ENCODE assay signal across 7 mouse cellular contexts in the genomic region with DNA sequence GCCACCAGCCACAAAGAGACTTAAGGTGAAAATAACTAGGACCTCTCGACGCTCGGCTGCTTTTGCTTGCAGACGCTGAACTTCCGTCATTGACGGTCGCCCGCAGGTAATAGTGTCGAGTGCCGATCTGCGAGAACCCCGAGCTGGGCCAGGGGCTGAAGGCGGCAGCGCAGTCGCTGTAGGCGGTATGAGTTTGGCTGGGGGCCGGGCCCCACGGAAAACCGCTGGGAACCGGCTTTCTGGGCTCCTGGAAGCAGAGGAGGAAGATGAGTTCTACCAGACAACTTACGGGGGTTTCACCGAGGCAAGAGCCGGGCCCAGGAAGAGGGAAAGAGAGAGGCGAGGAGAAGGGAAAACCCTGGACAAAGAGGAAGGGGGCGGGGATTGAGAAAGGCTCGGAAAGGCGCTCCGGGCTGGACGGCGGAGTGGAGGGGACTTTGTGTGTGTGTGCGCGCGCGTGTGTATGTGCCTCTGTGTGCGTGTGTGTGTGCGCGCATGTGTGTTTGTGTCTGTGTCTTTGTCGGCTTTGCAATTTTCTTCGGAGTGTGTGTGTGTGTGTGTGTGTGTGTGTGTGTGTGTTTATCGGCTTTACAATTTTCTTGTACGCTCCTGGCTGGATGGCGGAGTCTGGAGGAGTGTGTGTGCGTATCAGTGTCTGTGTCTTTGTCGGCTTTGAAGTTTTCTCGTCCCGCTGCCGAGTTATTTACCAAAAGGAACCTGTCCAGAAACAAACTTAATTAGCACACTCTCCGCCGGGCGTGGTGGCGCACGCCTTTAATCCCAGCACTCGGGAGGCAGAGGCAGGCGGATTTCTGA. TPM values are rescaled to one million over a fixed set of nuclear protein-coding genes. Genes with fewer than 3 reads are reported as not detected.
DNase-seq lines count a peak whose midpoint lies in the region; ATAC-seq lines count a peak whose summit lies in the region.

Vps72 (plus strand) TSS at position 112 of the 816 bp plus-strand sequence.

- no peaks in the 10 kb centered on the region for H3K27me3 ChIP-seq in embryonic facial prominence, embryonic 11.5 days (ENCODE audit: control insufficient read depth, insufficient read depth, low read length)
- no peaks in the 10 kb centered on the region for H3K27me3 ChIP-seq in limb, embryonic 10.5 days (ENCODE audit: low read depth, poor library complexity, severe bottlenecking)
- no peaks in the 10 kb centered on the region for H3K27me3 ChIP-seq in midbrain, embryonic 13.5 days

- peak; percentile 95 for DNase-seq in adrenal gland, postnatal 14 days
- DNase-seq in embryonic facial prominence, embryonic 11.5 days (ENCODE audit: low spot score), result peak; percentile 94
- peak; percentile 90 for DNase-seq in kidney, adult 11 months
- peak; percentile 94 for DNase-seq in limb, embryonic 10.5 days (ENCODE audit: low spot score)
- peak; percentile 73 for DNase-seq in spleen, adult 12 weeks (ENCODE audit: low spot score)

- 1% methylated on average over 54 of the region's 54 CpGs for WGBS in embryonic facial prominence, embryonic 11.5 days
- 2% methylated on average over 54 of the region's 54 CpGs for WGBS in limb, embryonic 10.5 days
- 1% methylated on average over 54 of the region's 54 CpGs for WGBS in midbrain, embryonic 13.5 days

- peak; percentile 51 for ATAC-seq in embryonic facial prominence, embryonic 11.5 days (replicated peaks; ENCODE audit: insufficient number of reproducible peaks, low FRiP score, low TSS enrichment, low read depth)
- ATAC-seq in granulocyte monocyte progenitor cell, adult 5-6 weeks (replicated peaks; ENCODE audit: poor library complexity, severe bottlenecking), result peak; percentile 85
- peak; percentile 74 for ATAC-seq in midbrain, embryonic 13.5 days

- H3K36me3 ChIP-seq in embryonic facial prominence, embryonic 11.5 days (replicated peaks; ENCODE audit: control insufficient read depth, insufficient read depth, low read depth, low read length), result no peaks in the 10 kb centered on the region; the same call in 1 of the 2 replicates
- peaks cover 31% of the 10 kb centered on the region for H3K36me3 ChIP-seq in limb, embryonic 10.5 days
- peaks cover 16% of the 10 kb centered on the region for H3K36me3 ChIP-seq in midbrain, embryonic 13.5 days

- H3K9me3 ChIP-seq in embryonic facial prominence, embryonic 11.5 days (replicated peaks; ENCODE audit: control insufficient read depth, low read length), result no peaks in the 10 kb centered on the region
- no peaks in the 10 kb centered on the region for H3K9me3 ChIP-seq in limb, embryonic 10.5 days (replicated peaks)
- H3K9me3 ChIP-seq in midbrain, embryonic 13.5 days, result no peaks in the 10 kb centered on the region

- H3K27ac ChIP-seq in embryonic facial prominence, embryonic 11.5 days (replicated peaks; ENCODE audit: low read depth, low read length), result peak within 1 kb of the TSS; percentile 74
- peak within 1 kb of the TSS; percentile 96 for H3K27ac ChIP-seq in limb, embryonic 10.5 days
- peak within 1 kb of the TSS; percentile 95 for H3K27ac ChIP-seq in midbrain, embryonic 13.5 days

- no peaks in the 10 kb centered on the region for H3K4me1 ChIP-seq in embryonic facial prominence, embryonic 11.5 days (ENCODE audit: control insufficient read depth, insufficient read depth, low read length)
- peaks cover 8% of the 10 kb centered on the region for H3K4me1 ChIP-seq in limb, embryonic 10.5 days
- H3K4me1 ChIP-seq in midbrain, embryonic 13.5 days (replicated peaks), result peaks cover 19% of the 10 kb centered on the region

- H3K9ac ChIP-seq in embryonic facial prominence, embryonic 11.5 days (replicated peaks; ENCODE audit: low read length), result peak within 1 kb of the TSS; percentile 78
- H3K9ac ChIP-seq in midbrain, embryonic 13.5 days (replicated peaks), result peak within 1 kb of the TSS; percentile 85

- peak within 1 kb of the TSS; percentile 27 for H3K4me2 ChIP-seq in embryonic facial prominence, embryonic 11.5 days (ENCODE audit: low read depth, low read length)
- H3K4me2 ChIP-seq in midbrain, embryonic 13.5 days (replicated peaks), result peak within 1 kb of the TSS; percentile 52

- peak within 1 kb of the TSS; percentile 58 for H3K4me3 ChIP-seq in embryonic facial prominence, embryonic 11.5 days (ENCODE audit: low read depth, low read length)
- H3K4me3 ChIP-seq in limb, embryonic 10.5 days, result peak within 1 kb of the TSS; percentile 79
- peak within 1 kb of the TSS; percentile 82 for H3K4me3 ChIP-seq in midbrain, embryonic 13.5 days (replicated peaks)

RNA-seq across cellular contexts. Expression of gene Vps72, which starts in this region (rescaled TPM):
- total RNA-seq in adrenal gland, postnatal 14 days (2021), result 56.6 and 62.8 TPM in 2 replicates
- polyA plus RNA-seq in embryonic facial prominence, embryonic 11.5 days (2014; fragmentation: Nextera tagmentation; extraction: Ambion mirVana), result 229 and 232 TPM in 2 replicates
- total RNA-seq in granulocyte monocyte progenitor cell, adult 5-6 weeks (2014; fragmentation: Nextera tagmentation), result 54.8 and 58.1 TPM in 2 replicates
- total RNA-seq in granulocyte monocyte progenitor cell, adult 5-6 weeks (2017), result 50.0 and 62.4 TPM in 2 replicates
- polyA plus RNA-seq in limb, embryonic 10.5 days (2016; fragmentation: Nextera tagmentation; extraction: Ambion mirVana), result 297 and 327 TPM in 2 replicates
- polyA plus RNA-seq in midbrain, embryonic 13.5 days (2015; fragmentation: Nextera tagmentation; extraction: Ambion mirVana), result 256 and 262 TPM in 2 replicates

Comparison
In these comparisons a context has a peak if more than half of its experiments do, and no peak if none do; other contexts are left out.
1. Peak in every context shown above with its lines: DNase-seq, ATAC-seq, H3K4me3 ChIP-seq and H3K27ac ChIP-seq.